Mouse (Mus musculus) testis, adult 2 months (tissue): ENCODE data around the gene Sgtb. TPM values are rescaled to one million over a fixed set of nuclear protein-coding genes. Genes with fewer than 3 reads are reported as not detected.

Experiments used
- H3K27ac ChIP-seq: fragments of 200-500 bp; 2 replicates; pipeline ENCODE4 v1.5.1; 2012; ENCODE audit warnings: low read depth, low read length; ENCODE audit not compliant: control insufficient read depth, insufficient read depth
- H3K27me3 ChIP-seq: fragments of 200-500 bp; 2 replicates; pipeline ENCODE4 v1.6.1; 2012; ENCODE audit warnings: mild to moderate bottlenecking, low read length, moderate library complexity; ENCODE audit not compliant: control insufficient read depth, insufficient read depth
- H3K36me3 ChIP-seq: fragments of 200-500 bp; 2 replicates; pipeline ENCODE4 v1.6.1; 2012; ENCODE audit warnings: mild to moderate bottlenecking, low read length; ENCODE audit not compliant: control insufficient read depth, insufficient read depth
- H3K4me1 ChIP-seq: fragments of 200-500 bp; 2 replicates; pipeline ENCODE4 v1.6.1; 2012; ENCODE audit warnings: low read length; ENCODE audit not compliant: control insufficient read depth, insufficient read depth
- H3K4me3 ChIP-seq: fragments of 200-500 bp; 2 replicates; pipeline ENCODE4 v1.5.1; 2012; ENCODE audit warnings: low read depth, mild to moderate bottlenecking, low read length, moderate library complexity, mixed read lengths; ENCODE audit not compliant: control insufficient read depth
- CTCF ChIP-seq: fragments of 200-500 bp; IDR thresholded peaks from 2 replicates; pipeline ENCODE4 v1.5.1; 2012; ENCODE audit warnings: low read depth, mild to moderate bottlenecking, inconsistent platforms, low read length, moderate library complexity; ENCODE audit not compliant: control insufficient read depth, insufficient read depth, insufficient replicate concordance
- POLR2A ChIP-seq: fragments of 200-500 bp; IDR thresholded peaks from 2 replicates; pipeline ENCODE4 v1.6.1; 2012; ENCODE audit warnings: low read depth, mild to moderate bottlenecking, inconsistent platforms, low read length, moderate library complexity; ENCODE audit not compliant: control insufficient read depth
- polyA plus RNA-seq: library from polyadenylated mRNA; depleted of rRNA; stranded (reverse); fragments of >200 nt; gene quantifications from 2 replicates; pipeline ENCODE4 v1.2.3, GENCODE M21; 2012; rRNA removed

The Sgtb gene
- polyA plus RNA-seq, 1 experiment, result 1.4 TPM

DNA sequence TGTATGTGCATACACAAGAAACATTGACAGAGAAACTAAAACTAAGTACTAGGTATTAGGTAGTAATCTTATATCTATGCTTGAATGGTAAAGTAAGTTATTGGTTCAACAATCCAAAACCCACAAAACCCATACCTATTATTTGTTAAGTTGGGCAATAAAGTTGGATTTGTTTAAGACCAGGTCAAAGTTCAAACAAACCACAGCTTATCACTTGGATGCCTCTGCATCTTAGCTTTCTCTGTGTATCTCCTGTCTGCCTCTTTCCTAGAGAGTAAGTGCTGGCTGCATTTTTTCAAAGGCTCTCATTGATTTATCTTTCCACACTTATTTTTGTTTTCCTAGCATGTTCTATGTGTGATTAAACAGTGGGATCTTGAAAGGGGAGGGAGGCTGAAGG, 63.0 kb downstream of the Sgtb start:
- Histone ChIP-seq H3K27me3 (no peaks in the 10 kb centered on the region), H3K36me3 (no peaks in the 10 kb centered on the region), H3K4me1 (no peaks in the 10 kb centered on the region), H3K27ac (no peak overlapping the region), H3K4me3 (no peak overlapping the region)
- no peak for TF ChIP-seq POLR2A
- no peak for TF ChIP-seq CTCF

GRCm38 (mm10) chr13:104176874-104177273, 67.3 kb downstream of the Sgtb start:
- no peak for TF ChIP-seq CTCF
- no peak for TF ChIP-seq POLR2A
- Histone ChIP-seq H3K27ac (no peak overlapping the region), H3K4me3 (no peak overlapping the region), H3K27me3 (no peaks in the 10 kb centered on the region), H3K36me3 (no peaks in the 10 kb centered on the region), H3K4me1 (no peaks in the 10 kb centered on the region; the same call in 1 of the 2 replicates)

DNA sequence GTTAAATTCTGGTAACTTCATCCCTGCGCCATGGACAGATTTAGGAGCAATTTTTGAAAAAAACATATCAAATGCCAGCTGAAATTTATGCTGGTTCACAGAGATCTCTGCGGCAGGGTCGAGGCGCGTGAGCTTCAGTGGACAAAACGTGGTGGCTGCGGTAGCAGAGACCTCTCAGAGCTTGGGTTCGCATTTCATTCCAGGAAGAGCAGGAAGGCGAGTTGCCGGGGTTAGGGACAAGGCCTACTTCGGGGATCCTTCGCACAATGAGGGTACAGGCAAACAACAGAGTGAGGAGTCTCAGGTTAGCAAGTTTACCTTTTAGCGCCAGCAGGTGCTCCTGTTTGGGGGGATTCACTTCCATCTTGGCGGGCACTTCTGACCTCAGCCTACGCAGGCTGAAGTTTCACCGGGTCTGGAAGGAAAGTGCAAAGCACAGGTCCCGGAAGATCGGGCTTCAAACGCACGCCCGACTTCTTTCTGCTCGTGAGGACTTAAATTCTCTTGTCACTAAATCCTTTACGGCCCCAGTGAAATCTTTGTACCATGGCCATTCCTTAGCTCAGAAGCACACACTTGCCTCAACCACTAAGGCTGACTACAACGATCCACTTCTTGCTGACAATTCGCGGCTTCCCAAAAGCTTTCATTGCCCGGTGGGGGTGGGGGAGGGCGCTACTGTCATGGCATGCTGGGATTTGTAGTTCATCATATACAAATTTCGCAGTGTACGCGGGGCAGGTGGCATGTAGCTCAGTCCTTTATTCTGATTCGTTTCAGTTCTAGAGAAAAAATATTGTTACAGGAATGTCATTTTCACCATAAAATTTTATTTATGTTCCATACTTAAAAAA, 68.5 kb downstream of the Sgtb start, which contains the start of gene Trappc13:
Trappc13 (minus strand) TSS at position 674 of the 854 bp plus-strand sequence.
- H3K36me3 ChIP-seq, result no peaks in the 10 kb centered on the region
- H3K27ac ChIP-seq, result peak within 1 kb of the TSS; percentile 95
- H3K4me3 ChIP-seq, result peak within 1 kb of the TSS; percentile 87
- H3K27me3 ChIP-seq, result no peaks in the 10 kb centered on the region
- H3K4me1 ChIP-seq, result no peaks in the 10 kb centered on the region; the same call in 1 of the 2 replicates
- TF ChIP-seq CTCF, result no peak
- TF ChIP-seq POLR2A, result no peak

GRCm38 (mm10) chr13:104178650-104179121, 69.1 kb downstream of the Sgtb start, which contains the start of gene Trim23:
TSS of gene Trim23 (plus strand) at chr13:104178797.
- Histone ChIP-seq H3K27ac (peak within 1 kb of the TSS; percentile 95), H3K4me3 (peak within 1 kb of the TSS; percentile 87), H3K27me3 (no peaks in the 10 kb centered on the region), H3K4me1 (no peaks in the 10 kb centered on the region; the same call in 1 of the 2 replicates), H3K36me3 (no peaks in the 10 kb centered on the region)
- TF ChIP-seq CTCF (no peak), POLR2A (peak; percentile 99)

GRCm38 (mm10) chr13:104179176-104179888, 69.8 kb downstream of the Sgtb start:
- Histone ChIP-seq H3K27ac (peak overlapping the region; percentile 81), H3K4me1 (no peaks in the 10 kb centered on the region; the same call in 1 of the 2 replicates), H3K4me3 (peak overlapping the region; percentile 87), H3K27me3 (no peaks in the 10 kb centered on the region), H3K36me3 (no peaks in the 10 kb centered on the region)
- no peak for TF ChIP-seq CTCF
- TF ChIP-seq POLR2A, result no peak

DNA sequence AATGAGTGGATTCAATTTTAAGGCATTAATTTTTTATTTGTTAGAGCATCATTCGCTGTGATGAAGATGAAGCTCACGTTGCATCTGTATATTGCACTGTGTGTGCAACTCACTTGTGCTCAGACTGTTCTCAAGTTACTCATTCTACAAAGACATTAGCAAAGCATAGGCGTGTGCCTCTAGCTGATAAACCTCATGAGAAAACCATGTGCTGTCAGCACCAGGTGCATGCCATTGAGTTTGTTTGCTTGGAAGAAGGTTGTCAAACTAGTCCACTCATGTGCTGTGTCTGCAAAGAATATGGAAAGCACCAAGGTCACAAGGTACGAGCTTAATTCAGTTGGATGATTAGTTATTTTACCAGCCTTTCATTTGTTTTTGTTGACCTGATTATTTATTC, 77.8 kb downstream of the Sgtb start:
- H3K36me3 ChIP-seq, result no peaks in the 10 kb centered on the region; the same call in 1 of the 2 replicates
- no peak for TF ChIP-seq POLR2A
- no peak for TF ChIP-seq CTCF

More for the DNA sequence above, 77.8 kb downstream of the Sgtb start:
- Histone ChIP-seq H3K27me3 (no peaks in the 10 kb centered on the region), H3K27ac (no peak overlapping the region), H3K4me1 (no peaks in the 10 kb centered on the region), H3K4me3 (no peak overlapping the region)

Other genes starting within 250 kb of the Sgtb start
- gene Erbin, start 189.2 kb upstream of the Sgtb start, polyA plus RNA-seq, result 4.3 and 4.9 TPM in 2 replicates
- gene Nln, start 127 bp upstream of the Sgtb start, polyA plus RNA-seq, result 4.1 and 5.1 TPM in 2 replicates
- gene Trappc13, start 68.7 kb downstream of the Sgtb start, polyA plus RNA-seq, result 2.8 and 3.1 TPM in 2 replicates
- 5.1 and 7.2 TPM in 2 replicates for gene Trim23, start 69.1 kb downstream of the Sgtb start, polyA plus RNA-seq
- 3.1 and 5.3 TPM in 2 replicates for gene Cenpk, start 118.9 kb downstream of the Sgtb start, polyA plus RNA-seq
- gene Ppwd1, start 119.1 kb downstream of the Sgtb start, polyA plus RNA-seq, result 3.7 TPM in 2 replicates
- 0.37 and 0.74 TPM in 2 replicates for gene Adamts6, start 178.1 kb downstream of the Sgtb start, polyA plus RNA-seq